Mouse (Mus musculus): ENCODE results near the gene Prrt1.
A peak's percentile ranks its signal among the peaks of the same experiment; 100 is the strongest.

Prrt1 gene

GRCm38 (mm10) chr17:34673139-34673538 lies 43.8 kb downstream of the Prrt1 start:
- DNase-seq = no peak

- no peak for DNase-seq
Observed at GRCm38 (mm10) chr17:34674524-34675204, 45.3 kb downstream of the Prrt1 start.

DNA sequence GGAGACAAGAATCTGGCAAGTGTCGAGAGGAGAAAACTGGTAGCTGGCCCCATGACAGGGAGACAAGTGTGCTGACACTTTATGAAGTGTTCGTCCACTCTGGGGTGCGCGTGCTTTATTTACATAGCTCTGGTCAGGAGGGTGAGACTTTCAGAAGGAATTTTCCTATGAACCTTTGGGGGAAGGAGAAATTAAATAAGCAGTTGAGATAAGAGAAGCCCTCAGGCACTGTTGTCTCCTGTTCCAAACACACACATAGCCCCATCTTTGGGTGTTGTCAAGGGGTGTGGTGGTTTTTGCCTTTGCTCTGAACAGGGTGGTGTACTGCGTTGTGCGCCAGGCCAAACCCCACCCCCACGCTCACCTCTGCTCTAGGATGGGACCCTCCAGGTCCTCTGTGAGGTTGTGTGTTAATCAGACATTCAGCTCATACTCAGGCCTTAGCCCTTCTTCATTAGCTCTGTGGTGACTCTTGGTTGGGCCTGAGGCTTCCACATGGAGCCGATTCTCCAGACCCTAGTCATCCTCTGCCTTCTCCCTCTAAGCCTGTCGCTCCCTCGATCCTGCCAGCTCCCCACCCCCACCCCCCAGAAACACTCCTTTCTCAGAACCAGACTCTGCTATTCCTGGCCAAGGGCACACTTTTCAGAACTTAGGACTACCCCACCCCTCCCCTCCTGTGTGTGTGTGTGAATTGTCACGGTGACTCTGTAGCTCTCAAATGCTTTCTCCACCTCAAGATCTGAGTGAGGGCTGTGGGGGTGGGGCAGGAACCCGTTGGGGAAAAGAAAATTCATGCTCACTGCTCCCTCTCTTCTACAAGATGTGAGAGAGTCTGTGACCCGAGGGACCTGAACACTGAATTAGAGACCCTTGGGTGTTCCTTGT lies 46.1 kb downstream of the Prrt1 start:
- DNase-seq = peak; percentile 63

DNA sequence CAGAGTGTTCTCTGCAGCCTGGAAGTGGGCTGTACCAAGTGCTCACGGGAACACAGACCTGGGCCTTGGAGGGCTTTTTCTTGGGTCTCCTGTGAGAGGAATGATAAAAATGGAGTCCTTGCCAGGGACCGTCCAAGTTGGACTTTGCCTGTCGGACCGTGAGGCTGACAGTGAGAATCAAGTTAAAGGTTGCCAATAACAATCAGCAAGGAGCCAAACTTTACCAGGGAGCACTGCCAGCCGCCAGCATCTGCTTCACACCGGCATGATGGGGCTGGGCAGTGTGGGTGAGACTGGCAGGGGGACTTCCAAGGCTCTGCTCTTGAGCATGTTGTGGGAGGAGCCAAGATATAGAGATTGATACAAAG lies 46.7 kb downstream of the Prrt1 start:
- DNase-seq = no peak

GRCm38 (mm10) chr17:34676671-34677070 lies 47.3 kb downstream of the Prrt1 start:
- DNase-seq = no peak

GRCm38 (mm10) chr17:34680191-34680590 lies 50.9 kb downstream of the Prrt1 start:
- DNase-seq = no peak

DNA sequence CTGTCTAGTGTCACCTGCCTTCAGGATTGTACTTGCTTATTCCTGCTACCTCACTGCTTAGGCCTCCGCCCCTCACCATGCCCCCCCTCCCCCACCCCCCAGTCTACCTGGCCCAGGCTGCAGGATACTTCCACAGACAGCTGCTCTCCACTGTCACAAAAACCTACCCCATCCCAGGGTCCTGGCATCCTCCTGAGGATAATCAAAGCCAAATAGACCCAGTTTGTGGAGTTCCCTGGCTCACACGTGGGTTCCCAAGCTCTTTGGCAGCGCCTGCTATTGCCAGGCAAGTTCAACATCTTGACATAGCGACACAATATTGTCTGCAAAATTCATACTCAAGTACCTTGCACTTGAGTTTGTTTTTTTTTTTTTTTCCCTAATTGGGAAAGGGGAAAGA lies 51.3 kb downstream of the Prrt1 start:
- no peak for DNase-seq

- DNase-seq = peak; percentile 68
Observed at GRCm38 (mm10) chr17:34681132-34681571, 51.8 kb downstream of the Prrt1 start.

- DNase-seq = peak; percentile 56
Observed at GRCm38 (mm10) chr17:34681881-34682536, 52.7 kb downstream of the Prrt1 start.

Measured in lung, postnatal 36 days (tissue).